Mouse (Mus musculus): Measurements from ENCODE around the gene Avpi1.

The Avpi1 gene

DNA sequence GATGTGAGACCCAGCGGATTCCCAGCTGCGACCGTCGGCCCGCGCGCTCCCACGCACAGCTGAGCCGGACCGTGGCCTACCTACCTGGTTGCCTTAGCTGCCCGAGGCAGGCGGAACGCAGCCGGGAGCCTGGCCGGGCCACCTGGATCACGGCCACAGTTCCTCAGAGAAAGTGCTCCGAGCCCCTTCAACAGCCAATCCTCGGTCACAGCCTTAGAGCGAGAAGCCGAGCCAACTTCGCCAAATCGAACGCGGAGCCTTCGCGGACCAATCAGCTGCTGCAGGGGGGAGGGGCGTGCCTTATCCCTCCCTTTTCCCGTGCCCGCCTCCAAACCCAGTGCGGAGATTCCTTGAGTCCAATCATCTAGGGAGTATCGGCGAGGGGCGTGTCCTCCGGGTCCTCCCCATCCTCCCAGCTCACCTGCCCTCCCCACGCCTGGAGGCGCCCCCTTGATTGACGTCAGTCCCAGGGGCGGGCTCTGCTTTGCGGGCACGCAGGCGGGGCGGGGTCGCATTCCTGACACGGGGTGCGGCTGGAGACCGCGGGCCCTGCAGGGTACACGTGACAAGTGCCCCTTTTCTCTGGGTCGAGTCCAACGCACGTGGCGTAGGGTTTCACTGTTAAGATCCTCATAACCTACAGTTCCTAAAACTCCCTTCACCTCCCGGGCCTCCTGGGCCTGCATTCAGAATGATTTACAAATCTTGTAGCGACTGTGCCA, at the start of gene Avpi1:
Avpi1 (minus strand) TSS at position 273 of the 722 bp plus-strand sequence.
- DNase-seq = peak; percentile 98

DNA sequence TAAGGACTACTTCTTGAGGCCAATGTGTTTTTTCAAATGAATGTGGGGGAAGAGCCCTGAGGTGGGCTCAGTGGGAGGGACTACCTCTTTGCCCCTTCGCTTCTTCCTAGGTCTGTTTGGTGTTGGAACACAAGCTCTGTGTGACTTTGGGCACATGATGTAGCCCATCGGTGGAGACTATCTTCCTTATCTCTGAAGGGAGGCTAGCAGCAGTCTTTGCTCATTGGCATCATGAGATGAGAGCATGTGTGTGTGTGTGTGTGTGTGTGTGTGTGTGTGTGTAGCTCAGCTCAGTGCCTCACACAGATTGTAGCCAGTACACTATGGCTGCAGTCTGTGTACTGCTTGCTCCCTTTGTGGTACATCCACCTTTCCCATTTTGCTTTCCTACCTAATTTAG, 48.6 kb upstream of the Avpi1 start:
- no peak for DNase-seq

DNA sequence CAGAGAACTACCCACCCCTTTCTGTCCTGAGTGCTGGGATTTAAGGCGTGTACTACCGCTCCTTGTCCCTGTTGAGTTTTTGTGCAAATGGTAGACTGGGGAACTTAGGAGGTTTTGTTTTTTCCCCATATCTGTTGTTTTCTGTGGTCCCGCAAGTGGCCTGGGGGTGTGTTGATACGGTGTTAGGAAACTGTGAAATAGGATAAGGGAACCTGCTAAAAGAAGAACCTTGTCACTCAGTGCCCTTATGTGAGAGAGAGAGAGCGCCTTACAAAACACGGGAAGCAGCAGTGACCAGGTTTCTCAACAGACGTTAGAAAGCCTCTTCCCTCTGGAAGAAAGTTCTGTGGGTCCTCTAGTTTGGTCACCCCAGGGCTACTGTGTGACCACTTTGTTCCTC, 48.0 kb upstream of the Avpi1 start:
- DNase-seq = no peak

DNA sequence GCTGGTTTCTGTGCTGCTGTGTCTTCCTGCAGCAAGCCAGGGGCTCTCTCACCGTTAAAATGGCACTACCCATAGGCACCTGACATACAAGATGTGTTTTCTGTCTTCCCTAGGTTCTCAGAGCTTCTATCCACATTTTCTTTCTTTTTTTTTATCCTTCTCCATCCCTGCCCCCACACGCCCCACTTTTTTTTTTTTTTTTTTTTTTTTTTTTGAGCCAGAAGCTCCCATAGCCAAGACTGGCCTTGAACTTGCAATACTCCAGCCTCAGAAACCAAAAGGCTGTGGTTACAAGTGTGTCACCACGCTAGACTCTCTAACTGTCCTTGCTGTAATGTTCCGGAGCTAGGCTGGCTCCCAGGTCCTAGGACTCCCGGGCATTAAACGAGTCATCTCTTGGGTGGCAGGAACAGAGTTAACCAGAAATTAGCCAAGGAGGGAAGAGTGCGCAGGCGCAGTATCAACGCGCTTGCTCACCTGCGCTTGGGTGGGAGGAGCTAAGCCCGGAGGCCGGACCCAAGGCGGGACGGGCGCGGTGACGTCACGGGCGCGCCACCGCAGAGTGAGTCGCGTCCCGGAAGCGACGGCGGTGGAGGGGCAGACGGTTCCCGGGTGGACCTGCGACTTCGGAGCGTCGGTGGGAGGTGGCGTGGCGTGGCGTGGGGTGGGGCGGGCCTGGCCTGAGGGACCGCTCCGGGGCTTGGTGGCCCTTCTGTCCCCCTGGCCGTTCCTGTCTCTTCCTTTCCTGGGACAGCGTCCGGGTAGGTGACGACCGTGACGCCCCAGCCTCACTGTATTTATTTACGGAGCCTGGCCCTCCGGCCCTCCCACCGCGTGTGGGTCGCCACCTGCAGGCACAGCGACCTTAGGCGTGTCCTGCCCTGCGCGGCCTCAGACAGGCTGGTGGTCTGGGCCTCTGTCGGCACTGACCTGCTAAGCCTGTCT, 41.4 kb upstream of the Avpi1 start:
- peak; percentile 96 for DNase-seq

DNA sequence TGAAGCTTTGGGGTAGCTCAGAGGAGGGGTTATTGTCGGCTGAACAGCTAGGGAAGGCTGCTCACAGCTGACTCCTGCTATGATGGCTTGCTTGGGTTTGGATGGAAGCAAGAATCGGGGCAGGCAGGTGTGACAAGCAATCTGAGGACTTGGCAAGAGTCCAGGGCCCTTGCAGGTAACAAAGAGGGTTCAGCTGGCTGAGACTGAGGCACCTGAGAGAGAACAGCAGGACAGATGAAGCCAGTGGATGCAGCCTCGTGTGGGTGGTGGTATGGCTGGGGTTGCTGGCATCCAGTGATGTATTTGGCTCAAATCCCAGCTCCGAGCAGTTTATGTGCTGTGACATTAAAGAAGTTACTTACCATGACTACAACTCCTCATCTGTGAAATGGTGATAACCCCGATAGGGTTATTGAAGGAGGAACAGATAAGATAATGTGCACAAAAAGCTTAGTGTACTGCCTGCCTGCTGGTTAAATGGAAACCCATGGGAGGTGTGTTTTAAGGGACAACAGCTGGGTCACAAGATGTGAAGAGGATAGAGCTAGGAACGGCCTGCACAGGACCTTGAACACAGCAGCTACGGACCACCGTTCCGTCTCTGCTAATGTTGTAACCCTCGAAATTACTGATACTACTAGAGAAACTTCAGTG, 40.6 kb upstream of the Avpi1 start:
- no peak for DNase-seq

DNA sequence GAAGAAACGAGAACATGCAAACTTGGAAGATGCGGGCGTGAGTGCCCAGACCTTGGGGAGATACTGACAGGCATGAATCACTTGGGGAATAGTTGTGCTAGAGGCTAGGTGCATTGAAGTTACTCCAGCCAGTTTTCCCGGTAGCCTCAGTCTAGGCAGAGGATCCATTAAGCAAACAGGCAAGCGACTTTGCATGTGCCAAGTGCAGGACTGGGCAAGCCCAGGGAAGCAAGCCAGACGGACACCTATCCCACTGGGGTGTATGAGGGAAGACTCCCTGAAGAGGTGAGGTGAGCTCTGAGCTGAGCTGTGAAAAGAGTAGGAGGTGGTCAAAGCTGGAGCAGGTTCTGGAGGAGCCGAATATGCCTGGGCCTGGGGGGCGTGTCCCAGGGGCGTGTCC, 38.6 kb upstream of the Avpi1 start:
- DNase-seq = no peak

DNA sequence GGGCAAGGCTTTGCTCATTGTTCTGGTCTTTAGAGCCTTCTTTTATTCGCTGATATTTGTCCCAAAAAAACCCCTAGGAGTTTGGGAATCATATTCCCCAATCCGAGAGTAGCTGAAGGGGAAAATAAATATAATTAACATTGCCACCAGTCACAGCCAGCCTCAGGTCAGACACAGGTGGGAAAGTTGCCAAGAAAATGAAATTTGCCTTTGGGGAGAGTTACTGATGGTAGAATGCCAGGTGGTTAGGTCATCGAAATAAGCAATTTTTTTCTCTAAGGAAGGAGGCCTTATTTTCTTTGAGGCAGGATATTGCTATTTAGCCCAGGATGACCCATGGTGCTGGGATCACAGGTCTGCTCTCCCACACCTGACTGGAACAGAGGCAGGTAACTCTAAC, 37.9 kb upstream of the Avpi1 start:
- DNase-seq = no peak

DNA sequence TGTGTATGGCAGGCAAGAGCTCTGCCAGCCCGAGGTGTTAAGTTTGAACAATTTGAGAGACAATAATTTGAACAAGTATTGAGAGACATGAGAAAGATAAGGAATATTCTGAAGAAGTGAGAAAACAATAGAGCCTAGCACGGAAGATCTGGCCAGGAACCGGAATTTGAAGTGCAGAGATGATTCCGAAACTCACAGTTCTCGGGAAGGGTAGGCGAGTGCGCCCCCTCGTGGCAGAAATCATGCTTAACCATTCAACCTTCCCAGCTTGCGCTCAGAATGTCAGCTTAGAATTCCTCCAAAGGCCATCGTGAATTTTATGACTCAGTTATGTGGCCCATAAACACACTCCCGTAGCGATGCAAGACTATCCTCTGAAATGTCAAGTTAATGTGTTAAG, 37.3 kb upstream of the Avpi1 start:
- peak; percentile 86 for DNase-seq

DNA sequence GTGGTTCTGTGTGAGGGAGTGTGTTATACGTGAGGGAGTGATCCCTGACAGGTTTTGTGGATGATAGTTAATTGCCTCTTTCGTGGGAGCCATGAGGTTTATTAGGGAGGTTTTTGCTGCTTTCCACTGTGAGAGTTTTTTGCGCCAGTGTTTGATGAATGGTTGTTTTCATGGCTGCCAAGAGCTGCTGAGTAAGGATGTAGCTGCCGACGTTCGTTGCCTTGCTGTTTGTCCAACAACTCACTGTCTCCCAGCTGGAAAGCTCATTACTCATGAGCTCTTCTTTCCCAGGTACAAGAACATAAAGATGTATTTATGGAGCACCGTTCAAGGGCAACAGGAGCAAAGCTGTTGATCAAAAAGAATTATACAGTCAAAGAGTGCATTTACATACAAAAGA, 35.3 kb upstream of the Avpi1 start:
- DNase-seq = no peak

DNA sequence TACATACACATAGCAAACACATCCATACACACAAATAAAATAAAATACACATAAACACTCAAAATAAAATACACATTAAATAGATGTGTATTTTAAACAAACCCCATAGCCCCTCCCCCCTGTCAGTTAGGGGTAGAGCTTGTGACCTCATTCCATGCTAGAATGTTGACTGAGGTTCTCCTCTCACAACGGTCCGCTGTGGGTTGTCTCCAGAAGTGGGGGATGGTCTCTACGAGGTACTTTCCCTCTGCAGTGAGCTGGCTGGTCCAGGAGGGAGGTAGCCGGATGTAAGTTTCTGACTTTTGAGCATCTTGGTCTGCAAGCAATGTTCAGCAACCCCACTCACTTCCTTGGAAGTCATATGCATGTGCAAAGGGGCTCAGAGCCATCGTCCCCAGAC, 34.9 kb upstream of the Avpi1 start, which contains the start of gene Zfyve27:
Zfyve27 (plus strand) TSS at position 188 of the 400 bp plus-strand sequence.
- no peak for DNase-seq

DNA sequence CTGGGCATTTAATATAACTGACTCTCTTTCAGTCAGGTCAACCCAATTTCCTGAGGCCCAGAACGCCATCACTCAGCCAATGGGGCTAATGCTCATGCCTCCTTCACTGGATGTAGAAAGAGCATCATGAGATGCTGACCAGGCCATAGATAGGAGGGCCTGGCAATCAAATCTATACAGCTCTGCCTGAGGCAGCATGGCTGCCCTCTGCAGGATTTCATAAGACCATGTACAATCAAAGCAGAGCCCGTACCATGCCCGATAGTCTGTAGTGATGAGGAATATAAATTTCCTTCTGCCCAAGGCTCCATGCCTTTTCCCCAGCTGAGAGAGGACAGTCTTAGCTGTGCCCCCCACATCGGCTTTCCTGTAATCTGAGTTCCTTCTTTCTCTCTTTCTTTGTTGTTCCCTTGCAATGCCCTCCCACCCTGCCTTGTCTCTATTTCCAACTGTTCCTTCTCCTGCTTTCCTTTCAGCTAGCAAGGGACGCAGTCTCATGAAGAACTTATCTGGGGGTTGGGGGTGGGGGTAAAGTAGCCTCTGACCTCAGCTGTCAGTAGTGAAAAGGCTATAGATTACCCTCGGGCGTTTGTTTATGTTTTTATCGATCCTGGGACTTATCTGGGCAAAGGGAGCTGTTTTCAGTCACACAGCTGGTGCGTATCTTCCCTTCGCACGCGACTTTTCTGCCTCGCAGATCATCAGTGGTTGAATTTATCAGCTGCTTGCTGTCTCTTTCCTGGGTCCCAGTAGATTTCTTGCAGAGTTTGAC, 29.6 kb upstream of the Avpi1 start:
- DNase-seq = peak; percentile 21

DNA sequence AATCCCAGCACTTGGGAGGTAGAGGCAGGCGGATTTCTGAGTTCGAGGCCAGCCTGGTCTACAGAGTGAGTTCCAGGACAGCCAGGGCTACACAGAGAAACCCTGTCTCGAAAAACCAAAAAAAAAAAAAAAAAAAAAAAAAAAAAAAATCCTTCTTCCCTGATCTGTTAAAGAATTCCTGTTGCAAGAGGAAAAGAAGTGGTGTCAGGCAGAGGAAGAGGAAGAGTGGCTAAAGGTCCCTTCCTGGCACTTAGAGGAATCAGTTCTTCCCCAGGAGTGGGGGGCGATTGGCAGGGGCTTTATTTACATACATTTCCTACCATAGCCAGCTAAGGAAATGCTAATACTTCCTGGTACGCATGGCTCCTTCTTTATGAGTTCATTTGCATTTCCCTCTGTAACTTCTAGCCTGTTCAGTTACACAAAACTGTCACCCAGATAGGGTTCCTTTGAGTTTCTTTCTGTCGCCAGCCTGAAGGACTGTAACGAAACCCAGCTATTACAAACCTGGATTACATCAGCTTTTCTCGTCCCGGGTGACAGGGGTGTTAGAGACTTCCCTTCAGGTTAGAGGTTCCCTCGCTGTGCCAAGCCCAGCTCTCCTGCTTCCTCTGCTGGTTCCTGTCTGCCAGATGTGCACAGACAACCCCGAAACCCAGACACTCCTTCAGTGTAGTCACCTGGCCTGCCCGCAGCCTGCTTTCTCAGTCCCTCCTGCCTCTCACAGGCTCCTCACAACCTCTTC, 28.8 kb upstream of the Avpi1 start:
- no peak for DNase-seq

DNA sequence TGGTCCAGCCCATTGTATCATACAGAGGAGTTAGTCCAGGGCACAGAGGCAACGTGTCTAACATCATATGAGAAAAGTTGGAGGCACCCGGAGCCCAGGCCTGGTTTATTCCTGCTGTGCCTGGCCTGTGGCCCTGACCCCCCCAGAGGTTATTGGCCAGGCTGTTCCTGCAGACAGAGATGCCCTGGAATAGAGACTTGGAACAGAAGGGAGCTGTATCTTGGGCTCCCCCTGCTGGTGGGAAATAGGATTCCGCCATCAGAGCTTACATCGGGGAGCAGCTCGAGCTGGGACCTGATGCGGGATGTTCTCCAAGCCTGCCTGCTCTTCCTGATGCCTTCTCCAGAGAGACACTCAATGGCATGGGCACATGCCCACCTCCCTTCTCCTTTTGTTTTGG, 23.1 kb upstream of the Avpi1 start:
- DNase-seq = peak; percentile 85

DNA sequence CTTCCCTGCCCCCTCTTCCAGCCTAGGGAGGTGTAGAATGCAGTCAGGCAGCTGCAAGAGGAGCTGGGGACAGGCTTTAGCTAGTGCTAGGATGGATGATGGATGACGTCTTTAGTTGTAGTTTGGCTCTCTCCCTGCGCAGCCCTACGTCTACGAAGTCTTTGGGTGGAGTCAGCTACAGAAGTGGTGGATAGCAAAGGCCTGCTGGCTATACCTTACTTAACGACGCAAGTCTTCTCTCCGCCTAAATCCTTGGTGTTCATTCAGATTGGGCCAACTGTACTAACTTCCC, 19.7 kb upstream of the Avpi1 start:
- DNase-seq = peak; percentile 60

DNA sequence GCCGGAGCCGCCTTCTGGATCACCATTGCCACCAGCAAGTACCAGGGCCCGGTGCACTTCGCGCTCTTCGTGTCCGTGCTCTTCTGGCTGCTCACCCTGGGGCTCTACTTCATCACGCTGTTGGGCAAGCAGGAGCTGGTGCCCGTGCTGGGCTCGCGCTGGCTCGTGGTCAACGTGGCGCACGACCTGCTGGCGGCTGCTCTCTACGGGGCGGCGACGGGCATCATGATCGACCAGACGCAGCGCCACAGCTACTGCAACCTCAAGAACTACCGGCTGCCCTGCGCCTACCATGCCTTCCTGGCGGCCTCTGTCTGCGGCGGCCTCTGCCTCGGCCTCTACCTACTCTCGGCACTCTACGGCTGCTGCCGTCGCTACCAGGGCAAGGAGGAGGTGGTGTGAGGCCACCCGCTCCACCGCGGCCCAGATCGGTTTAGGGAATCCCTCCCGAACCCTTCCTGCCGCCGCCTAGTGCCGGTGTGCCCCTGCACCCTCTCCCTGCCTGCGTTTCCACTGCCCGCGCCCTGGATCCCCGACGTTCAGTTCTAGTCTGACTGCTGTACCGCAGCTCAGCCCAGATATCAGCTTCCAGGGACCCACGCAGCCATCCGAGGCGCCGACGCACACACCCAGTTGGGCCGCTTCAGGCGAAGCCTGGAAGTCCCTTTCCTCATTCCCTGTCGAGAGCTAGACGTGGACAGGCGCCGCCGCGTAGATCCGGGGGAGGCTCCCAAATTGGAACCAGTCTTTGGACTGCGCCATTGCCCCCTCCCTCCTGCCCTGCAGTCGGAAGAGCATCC, 19.1 kb upstream of the Avpi1 start:
- DNase-seq = peak; percentile 63

DNA sequence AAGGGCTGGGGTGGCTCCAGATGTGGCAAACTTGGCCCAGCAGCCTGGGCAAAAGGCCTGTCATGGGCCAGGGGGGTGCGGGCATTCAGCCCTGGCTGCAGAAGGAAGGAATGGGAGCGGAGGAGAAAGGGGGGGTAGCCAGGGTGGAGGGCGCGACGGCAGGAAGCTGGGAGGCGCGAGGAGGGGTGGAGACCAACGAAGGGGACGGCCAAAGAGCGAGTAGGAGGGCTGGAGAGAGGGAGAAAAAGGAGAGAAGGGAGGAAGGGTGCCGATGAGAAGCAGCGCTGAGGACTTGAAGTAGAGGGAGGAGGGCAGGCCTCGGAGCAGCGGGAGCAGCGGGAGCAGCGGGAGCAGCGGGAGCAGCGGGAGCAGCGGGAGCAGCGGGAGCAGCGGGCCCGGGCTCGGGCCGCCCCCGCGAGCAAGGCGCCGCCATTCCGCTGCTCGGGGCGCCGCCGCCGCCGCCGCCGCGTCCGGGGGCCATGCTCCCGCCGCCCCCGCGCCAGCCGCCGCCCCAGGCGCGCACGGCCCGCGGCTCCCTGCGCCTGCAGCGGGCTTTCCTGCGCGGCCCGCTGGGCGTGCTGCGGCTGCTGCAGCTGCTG, 18.4 kb upstream of the Avpi1 start, which contains the start of gene Marveld1:
Marveld1 (plus strand) TSS at position 231 of the 599 bp plus-strand sequence.
- DNase-seq = peak; percentile 74

DNA sequence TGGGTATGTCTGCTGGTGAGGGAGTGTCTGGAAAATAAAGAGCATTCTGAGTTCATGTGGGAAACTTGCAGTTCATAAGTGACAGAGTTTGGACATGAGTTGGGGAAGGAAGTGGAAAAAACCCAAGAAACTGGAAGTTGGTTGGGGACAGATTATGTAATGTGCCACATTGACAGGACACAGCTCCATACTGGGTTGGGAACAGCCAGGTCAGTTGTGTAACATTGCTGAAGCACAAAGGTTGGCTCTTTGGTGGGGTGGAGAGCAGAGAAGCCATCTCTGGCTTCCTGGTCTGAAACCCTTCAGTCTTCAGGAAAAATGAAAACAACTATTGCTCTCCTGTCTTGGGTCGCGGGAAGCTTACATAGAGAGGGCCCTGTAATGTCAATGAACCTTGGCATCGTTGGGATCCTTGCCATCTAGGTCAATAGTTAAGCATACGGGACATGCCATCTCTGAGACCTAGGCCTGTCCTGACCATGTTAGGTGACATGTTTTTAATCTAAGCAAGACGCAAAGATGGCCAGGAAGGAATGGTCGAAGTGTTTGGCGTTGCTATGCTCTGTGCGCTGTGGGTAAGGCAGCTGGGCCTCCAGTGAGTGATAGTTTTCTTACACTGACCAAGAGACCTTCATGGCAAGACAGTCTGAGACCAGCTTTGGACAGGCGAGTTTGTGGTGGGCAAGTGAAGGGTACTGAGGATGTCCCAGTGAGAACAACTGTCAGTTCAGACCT, 17.6 kb upstream of the Avpi1 start:
- DNase-seq = no peak

DNA sequence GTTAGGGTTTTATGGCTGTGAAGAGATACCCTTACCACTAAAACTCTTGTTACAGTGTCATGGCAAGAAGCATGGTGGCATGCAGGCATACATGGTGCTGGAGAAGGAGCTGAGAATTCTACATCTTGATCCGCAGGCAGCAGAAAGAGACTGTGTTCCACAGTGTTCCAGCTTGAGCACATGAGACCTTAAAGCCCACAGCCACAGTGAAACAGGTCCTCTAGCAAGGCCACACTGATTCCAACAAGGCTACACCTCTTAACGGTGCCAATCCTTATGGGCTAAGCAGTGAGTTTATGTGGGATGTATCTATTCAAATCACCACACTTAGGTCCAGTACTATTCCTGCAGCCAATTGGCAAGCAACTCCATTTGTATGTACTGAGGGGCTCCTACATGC, 16.9 kb upstream of the Avpi1 start:
- DNase-seq = no peak

DNA sequence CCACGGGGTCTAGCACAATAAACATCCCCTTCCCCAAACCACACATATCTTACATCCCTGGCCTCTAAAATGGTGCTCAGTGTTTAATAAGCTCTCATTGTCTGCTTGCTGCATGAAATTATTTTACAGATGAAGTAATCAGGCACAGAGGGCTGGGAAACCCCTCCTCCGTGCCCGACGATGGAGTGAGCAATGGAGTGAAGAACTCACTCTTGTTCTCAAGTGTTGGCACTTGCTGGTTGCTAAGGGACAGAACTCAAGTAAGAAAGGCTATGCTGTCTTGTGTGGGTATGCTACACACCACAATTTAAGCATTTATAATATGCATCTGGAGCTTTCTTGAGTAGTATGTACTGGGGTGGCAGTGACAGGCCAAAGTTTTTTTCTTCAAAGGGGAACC, 16.4 kb upstream of the Avpi1 start:
- no peak for DNase-seq

DNA sequence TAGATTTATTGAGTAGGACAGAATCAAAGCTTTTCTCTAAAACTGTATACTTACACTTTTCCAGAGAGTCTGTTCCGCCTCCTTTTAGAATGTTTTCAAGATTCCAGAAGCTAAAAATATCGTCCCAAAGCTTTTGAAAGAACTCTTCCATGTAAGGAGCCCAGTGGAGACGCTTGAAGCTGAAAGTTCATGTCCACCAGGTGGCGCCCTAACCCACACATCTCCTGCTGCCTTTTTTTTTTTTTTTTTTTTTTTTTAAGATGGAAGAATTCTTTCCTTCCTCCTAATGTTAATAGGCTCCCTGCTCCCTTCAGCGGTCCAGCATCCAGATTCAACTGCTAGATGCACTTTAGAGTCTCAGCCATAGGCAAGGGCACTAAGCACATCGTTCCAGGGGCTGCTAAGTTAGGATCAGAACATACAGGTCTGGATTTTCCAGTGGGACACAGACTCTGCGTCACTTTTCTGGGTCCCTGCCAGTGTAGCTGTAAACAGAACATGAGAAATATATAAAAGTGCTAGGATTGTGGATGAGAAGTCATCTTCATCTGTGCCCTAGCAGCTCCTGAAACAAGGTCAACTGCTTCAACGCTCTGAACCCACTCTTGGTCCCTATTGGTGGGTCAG, 15.8 kb upstream of the Avpi1 start:
- peak; percentile 89 for DNase-seq

Measured in embryo, embryonic 11 days (tissue).